Mouse (Mus musculus) layer of hippocampus, postnatal 36 days (tissue): ENCODE data around the gene Anp32b. TPM values are rescaled to one million over a fixed set of nuclear protein-coding genes. Genes with fewer than 3 reads are reported as not detected.

ENCODE experiments used
- DNase-seq, 2 experiments: peaks; one replicate each; pipeline ENCODE4 v3.0.0; 2022
- total RNA-seq, 2 experiments: library from RNA; stranded (reverse); gene quantifications; 2 replicates each; pipeline ENCODE4 v1.2.3; 2021

The Anp32b gene
- 10 to 100 TPM; 50.2 to 55.6 TPM for total RNA-seq

- peak; percentile 93 to 95 for DNase-seq
Measured at GRCm38 (mm10) chr4:46450519-46451131, at the start of gene Anp32b. Gene Anp32b, plus strand, starts transcription at chr4:46450902.

- DNase-seq: no peak
Measured at GRCm38 (mm10) chr4:46404042-46404795, 46.5 kb upstream of the Anp32b start.

- DNase-seq: no peak
Measured at GRCm38 (mm10) chr4:46406966-46407703, 43.6 kb upstream of the Anp32b start.

GRCm38 (mm10) chr4:46410677-46411076 lies 40.0 kb upstream of the Anp32b start:
- no peak for DNase-seq

- DNase-seq: no peak
Measured at GRCm38 (mm10) chr4:46411489-46411888, 39.2 kb upstream of the Anp32b start.

GRCm38 (mm10) chr4:46412113-46412512 lies 38.6 kb upstream of the Anp32b start:
- DNase-seq: no peak

GRCm38 (mm10) chr4:46413406-46413805 lies 37.3 kb upstream of the Anp32b start, which contains the start of gene Hemgn:
Gene Hemgn, minus strand, starts transcription at chr4:46413506.
- no peak for DNase-seq

- no peak for DNase-seq
Measured at GRCm38 (mm10) chr4:46417491-46417890, 33.2 kb upstream of the Anp32b start.

GRCm38 (mm10) chr4:46418851-46419250 lies 31.9 kb upstream of the Anp32b start:
- DNase-seq: no peak

- no peak for DNase-seq
Measured at GRCm38 (mm10) chr4:46422625-46423024, 28.1 kb upstream of the Anp32b start.

- no peak for DNase-seq
Measured at GRCm38 (mm10) chr4:46428903-46429499, 21.7 kb upstream of the Anp32b start.

- DNase-seq: no peak
Measured at GRCm38 (mm10) chr4:46432339-46433036, 18.2 kb upstream of the Anp32b start.

- no peak for DNase-seq
Measured at GRCm38 (mm10) chr4:46442501-46442900, 8.2 kb upstream of the Anp32b start.

GRCm38 (mm10) chr4:46445237-46445945 lies 5.3 kb upstream of the Anp32b start:
- no peak for DNase-seq

GRCm38 (mm10) chr4:46447461-46447860 lies 3.2 kb upstream of the Anp32b start:
- no peak for DNase-seq

- DNase-seq: peak in 1 of 2 experiments; percentile 14
Measured at GRCm38 (mm10) chr4:46448886-46449285, 1.8 kb upstream of the Anp32b start.

GRCm38 (mm10) chr4:46450020-46450518 lies 633 bp upstream of the Anp32b start:
- DNase-seq: no peak

- peak; percentile 77 to 82 for DNase-seq
Measured at GRCm38 (mm10) chr4:46451240-46451757, 597 bp downstream of the Anp32b start.

GRCm38 (mm10) chr4:46451758-46452480 lies 1.2 kb downstream of the Anp32b start:
- DNase-seq: peak; percentile 76

- DNase-seq: peak; percentile 34 to 41
Measured at GRCm38 (mm10) chr4:46452481-46452850, 1.8 kb downstream of the Anp32b start.
